Mouse (Mus musculus): ENCODE data around the gene Rab13. TPM values are rescaled to one million over a fixed set of nuclear protein-coding genes. Genes with fewer than 3 reads are reported as not detected.

Gene Rab13
- total and polyA plus RNA-seq, 2 experiments from 2014 or later, result 5.9 to 20.6 TPM

DNA sequence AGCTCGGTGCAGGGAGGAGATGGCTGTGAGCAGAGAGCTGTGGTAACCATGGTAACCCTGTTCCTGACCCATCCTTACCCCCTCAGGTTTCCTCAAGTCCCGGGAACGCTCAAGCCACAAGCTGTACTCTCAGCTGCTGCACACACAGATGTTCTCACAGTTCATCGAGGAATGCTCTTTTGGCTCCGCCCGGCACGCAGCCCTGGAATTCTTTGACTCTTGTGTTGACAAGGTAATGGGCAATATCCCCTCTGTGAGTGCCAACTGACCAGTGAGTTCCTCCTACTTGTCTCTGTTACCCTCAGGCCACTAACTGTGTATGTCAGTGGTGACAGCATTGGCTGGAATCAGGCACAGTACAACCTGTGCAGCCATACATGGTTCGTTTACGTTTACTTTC is 58.7 kb downstream of the Rab13 start:
- H3K4me2 ChIP-seq (ENCODE audit: low read depth, low read length), result no peak overlapping the region
- H3K36me3 ChIP-seq (ENCODE audit: insufficient read depth, low read length), result peaks cover 41% of the 10 kb centered on the region
- H3K27ac ChIP-seq, result no peak overlapping the region
- ATAC-seq, result no peak
- 67% methylated on average over 9 of the region's 9 CpGs for WGBS
- no peak for DNase-seq (ENCODE audit: low spot score)
- TF ChIP-seq CTCF (IDR thresholded peaks at IDR 0.05; ENCODE audit: low read depth), result no peak
- H3K4me3 ChIP-seq (ENCODE audit: low read length), result no peak overlapping the region
- H3K9me3 ChIP-seq (ENCODE audit: low read length), result no peaks in the 10 kb centered on the region
- no peaks in the 10 kb centered on the region for H3K4me1 ChIP-seq (ENCODE audit: insufficient read depth, low read length)
- no peaks in the 10 kb centered on the region for H3K27me3 ChIP-seq (ENCODE audit: insufficient read depth, low read length)
- no peak overlapping the region for H3K9ac ChIP-seq (replicated peaks; ENCODE audit: low read length)

DNA sequence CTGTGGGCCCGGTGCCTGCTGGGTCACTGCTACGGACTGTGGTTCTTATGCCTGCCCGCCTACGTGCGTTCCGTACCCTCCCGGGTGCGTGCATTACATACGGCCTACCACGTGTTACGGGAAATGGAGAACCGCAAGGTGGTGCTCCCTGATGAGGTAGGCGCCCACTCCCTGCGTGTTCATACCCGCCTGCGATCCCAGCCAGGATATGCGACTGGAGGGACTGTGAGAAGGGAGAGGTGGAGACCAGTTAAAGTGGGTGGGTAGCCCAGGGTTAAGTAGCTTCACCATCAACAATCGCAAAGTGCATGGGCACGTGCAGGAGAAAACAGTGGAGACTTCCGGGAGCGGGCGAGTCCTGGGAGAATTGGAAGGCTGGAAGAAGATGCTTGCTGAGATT is 60.4 kb downstream of the Rab13 start:
- DNase-seq (ENCODE audit: low spot score) (no peak), ATAC-seq (no peak)
- no peaks in the 10 kb centered on the region for H3K27me3 ChIP-seq (ENCODE audit: insufficient read depth, low read length)
- no peak overlapping the region for H3K4me3 ChIP-seq (ENCODE audit: low read length)
- no peak overlapping the region for H3K9ac ChIP-seq (replicated peaks; ENCODE audit: low read length)
- no peak overlapping the region for H3K4me2 ChIP-seq (ENCODE audit: low read depth, low read length)
- TF ChIP-seq CTCF (IDR thresholded peaks at IDR 0.05; ENCODE audit: low read depth), result no peak
- peaks cover 50% of the 10 kb centered on the region for H3K36me3 ChIP-seq (ENCODE audit: insufficient read depth, low read length)
- WGBS, result 94% methylated on average over 22 of the region's 22 CpGs
- no peak overlapping the region for H3K27ac ChIP-seq
- H3K9me3 ChIP-seq (ENCODE audit: low read length), result no peaks in the 10 kb centered on the region
- no peaks in the 10 kb centered on the region for H3K4me1 ChIP-seq (ENCODE audit: insufficient read depth, low read length)

DNA sequence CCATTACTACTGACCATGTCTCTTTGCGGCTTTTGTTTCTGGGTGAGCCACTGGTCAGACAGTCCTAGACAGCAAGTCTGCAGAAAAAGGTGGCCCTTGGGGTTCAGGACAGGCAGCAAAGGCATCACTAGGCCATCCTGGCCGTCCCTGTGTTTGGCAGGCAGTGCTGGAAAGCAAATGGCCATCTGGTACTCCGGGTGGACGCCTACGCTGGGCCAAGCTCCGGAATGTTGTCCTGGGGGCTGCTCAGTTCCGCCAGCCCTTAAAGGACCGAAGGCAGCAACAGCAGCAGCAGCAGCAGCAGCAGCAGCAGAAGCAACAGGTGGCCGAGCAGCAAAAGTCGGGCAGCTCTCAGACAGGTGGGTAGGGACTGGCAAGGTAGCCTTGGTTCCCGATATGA is 61.8 kb downstream of the Rab13 start:
- ATAC-seq (no peak), DNase-seq (ENCODE audit: low spot score) (no peak)
- Histone ChIP-seq H3K36me3 (ENCODE audit: insufficient read depth, low read length) (peaks cover 64% of the 10 kb centered on the region), H3K27ac (no peak overlapping the region), H3K27me3 (ENCODE audit: insufficient read depth, low read length) (no peaks in the 10 kb centered on the region), H3K4me3 (ENCODE audit: low read length) (no peak overlapping the region), H3K4me1 (ENCODE audit: insufficient read depth, low read length) (no peaks in the 10 kb centered on the region), H3K4me2 (ENCODE audit: low read depth, low read length) (no peak overlapping the region), H3K9ac (replicated peaks; ENCODE audit: low read length) (no peak overlapping the region), H3K9me3 (ENCODE audit: low read length) (no peaks in the 10 kb centered on the region)
- 85% methylated on average over 11 of the region's 11 CpGs for WGBS
- TF ChIP-seq CTCF (IDR thresholded peaks at IDR 0.05; ENCODE audit: low read depth), result no peak

Small RNAs within 50 kb of the gene (microRNA-seq; reads per million reads assigned to microRNA genes)
- gene Mir7012, result 0 to 0.18 reads per million in 2 experiments

Other genes with a start within 250 kb of the Rab13 start
- 41.6 and 43.7 TPM in 2 replicates for gene Hax1, start 214.9 kb upstream of the Rab13 start, total RNA-seq (2014; rRNA removed)
- gene Hax1, start 214.9 kb upstream of the Rab13 start, polyA plus RNA-seq (2015; fragmentation: Nextera tagmentation; extraction: Ambion mirVana), result 74.1 and 81.6 TPM in 2 replicates
- 95.6 and 110 TPM in 2 replicates for gene 4933434E20Rik, start 162.1 kb upstream of the Rab13 start, total RNA-seq (2014; rRNA removed)
- 228 and 254 TPM in 2 replicates for gene 4933434E20Rik, start 162.1 kb upstream of the Rab13 start, polyA plus RNA-seq (2015; fragmentation: Nextera tagmentation; extraction: Ambion mirVana)
- 83.1 and 102 TPM in 2 replicates for gene Ubap2l, start 161.1 kb upstream of the Rab13 start, total RNA-seq (2014; rRNA removed)
- 109 and 113 TPM in 2 replicates for gene Ubap2l, start 161.1 kb upstream of the Rab13 start, polyA plus RNA-seq (2015; fragmentation: Nextera tagmentation; extraction: Ambion mirVana)
- gene Tpm3, start 141.0 kb upstream of the Rab13 start, total RNA-seq (2014; rRNA removed), result 136 and 142 TPM in 2 replicates
- 300 and 302 TPM in 2 replicates for gene Tpm3, start 141.0 kb upstream of the Rab13 start, polyA plus RNA-seq (2015; fragmentation: Nextera tagmentation; extraction: Ambion mirVana)
- gene Nup210l, start 109.6 kb upstream of the Rab13 start, total RNA-seq (2014; rRNA removed), result 0.52 and 0.65 TPM in 2 replicates
- 0.11 TPM in 2 replicates for gene Nup210l, start 109.6 kb upstream of the Rab13 start, polyA plus RNA-seq (2015; fragmentation: Nextera tagmentation; extraction: Ambion mirVana)
- 2,630 and 2,808 TPM in 2 replicates for gene Rps27, start within 50 bp of the Rab13 start, total RNA-seq (2014; rRNA removed)
- 847 and 901 TPM in 2 replicates for gene Rps27, start within 50 bp of the Rab13 start, polyA plus RNA-seq (2015; fragmentation: Nextera tagmentation; extraction: Ambion mirVana)
- gene Jtb, start 17.9 kb downstream of the Rab13 start, total RNA-seq (2014; rRNA removed), result 52.5 and 75.6 TPM in 2 replicates
- 115 and 124 TPM in 2 replicates for gene Jtb, start 17.9 kb downstream of the Rab13 start, polyA plus RNA-seq (2015; fragmentation: Nextera tagmentation; extraction: Ambion mirVana)
- 0.21 and 0.83 TPM in 2 replicates for gene Creb3l4, start 29.8 kb downstream of the Rab13 start, total RNA-seq (2014; rRNA removed)
- gene Creb3l4, start 29.8 kb downstream of the Rab13 start, polyA plus RNA-seq (2015; fragmentation: Nextera tagmentation; extraction: Ambion mirVana), result 1.2 and 1.4 TPM in 2 replicates
- gene Slc39a1, start 34.5 kb downstream of the Rab13 start, total RNA-seq (2014; rRNA removed), result 97.8 and 105 TPM in 2 replicates
- gene Slc39a1, start 34.5 kb downstream of the Rab13 start, polyA plus RNA-seq (2015; fragmentation: Nextera tagmentation; extraction: Ambion mirVana), result 70.1 and 72.0 TPM in 2 replicates
- 12.7 and 27.0 TPM in 2 replicates for gene Crtc2, start 40.5 kb downstream of the Rab13 start, total RNA-seq (2014; rRNA removed)
- gene Crtc2, start 40.5 kb downstream of the Rab13 start, polyA plus RNA-seq (2015; fragmentation: Nextera tagmentation; extraction: Ambion mirVana), result 15.4 and 17.0 TPM in 2 replicates
- 38.8 and 48.4 TPM in 2 replicates for gene Dennd4b, start 51.5 kb downstream of the Rab13 start, total RNA-seq (2014; rRNA removed)
- 5.4 and 5.9 TPM in 2 replicates for gene Dennd4b, start 51.5 kb downstream of the Rab13 start, polyA plus RNA-seq (2015; fragmentation: Nextera tagmentation; extraction: Ambion mirVana)
- gene Gatad2b, start 79.5 kb downstream of the Rab13 start, total RNA-seq (2014; rRNA removed), result 31.5 and 32.1 TPM in 2 replicates
- 13.7 and 14.2 TPM in 2 replicates for gene Gatad2b, start 79.5 kb downstream of the Rab13 start, polyA plus RNA-seq (2015; fragmentation: Nextera tagmentation; extraction: Ambion mirVana)
- 85.1 and 87.2 TPM in 2 replicates for gene Slc27a3, start 176.2 kb downstream of the Rab13 start, total RNA-seq (2014; rRNA removed)
- 28.3 and 30.3 TPM in 2 replicates for gene Slc27a3, start 176.2 kb downstream of the Rab13 start, polyA plus RNA-seq (2015; fragmentation: Nextera tagmentation; extraction: Ambion mirVana)
- gene Ints3, start 219.9 kb downstream of the Rab13 start, total RNA-seq (2014; rRNA removed), result 58.1 and 71.7 TPM in 2 replicates
- gene Ints3, start 219.9 kb downstream of the Rab13 start, polyA plus RNA-seq (2015; fragmentation: Nextera tagmentation; extraction: Ambion mirVana), result 19.9 and 20.4 TPM in 2 replicates

Data from hindbrain, postnatal 0 days (tissue).